Comparison of ENCODE assay signal across 14 mouse cellular contexts in the genomic region with DNA sequence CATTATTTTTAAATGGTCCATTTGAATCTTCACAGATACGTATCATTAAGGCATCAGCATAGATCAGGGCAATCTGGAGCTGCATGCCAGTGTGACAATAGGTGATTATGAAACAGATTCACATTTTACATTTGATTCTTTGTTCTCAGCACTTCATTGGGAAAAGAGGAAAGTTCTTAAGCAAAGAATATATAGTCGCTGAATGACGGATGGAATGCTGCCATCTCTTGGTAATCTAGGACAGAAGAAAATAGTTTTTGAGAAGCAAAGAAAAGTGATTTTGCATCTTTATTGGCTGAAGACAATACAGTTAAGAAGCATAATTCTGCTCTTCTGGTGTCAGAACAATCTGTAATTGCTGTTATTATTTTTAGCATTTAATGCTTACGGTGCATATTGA.
"Had no signal": no experiment of that assay in that cellular context is flagged by ENCODE, and none has a peak within 500 bp of the region (broad histone marks: within the 10 kb centered on the region; RNA-seq: fewer than 3 reads in every experiment).

No protein-coding gene starts in this region.

- H3K4me3 ChIP-seq: limb, embryonic 10.5 days; liver, embryonic 15.5 days; midbrain, embryonic 15.5 days; neural tube, embryonic 15.5 days had no signal

- H3K4me2 ChIP-seq: liver, embryonic 11.5 days; liver, embryonic 15.5 days; midbrain, embryonic 15.5 days; neural tube, embryonic 15.5 days had no signal

- H3K27me3 ChIP-seq: liver, embryonic 15.5 days; midbrain, embryonic 15.5 days; neural tube, embryonic 15.5 days had no signal

- H3K9me3 ChIP-seq: limb, embryonic 10.5 days; liver, embryonic 15.5 days; midbrain, embryonic 15.5 days; neural tube, embryonic 15.5 days had no signal

- ATAC-seq: lung, postnatal 0 days; midbrain, embryonic 15.5 days had no signal

- H3K4me1 ChIP-seq: limb, embryonic 10.5 days; liver, embryonic 15.5 days; midbrain, embryonic 15.5 days; neural tube, embryonic 15.5 days had no signal

- H3K9ac ChIP-seq: liver, embryonic 15.5 days; midbrain, embryonic 15.5 days; neural tube, embryonic 15.5 days had no signal

- H3K36me3 ChIP-seq: limb, embryonic 10.5 days; liver, embryonic 15.5 days; midbrain, embryonic 15.5 days; neural tube, embryonic 15.5 days had no signal

- H3K27ac ChIP-seq: limb, embryonic 10.5 days; liver, embryonic 15.5 days; midbrain, embryonic 15.5 days; neural tube, embryonic 15.5 days had no signal

- DNase-seq: kidney, adult 8-10 months; kidney, postnatal 25 days; lung, adult 2 months; lung, postnatal 36 days; right cerebral cortex, postnatal 4 days; spleen, adult 18-20 months; thymus, adult 2 months; thymus, postnatal 25 days had no signal
